Mouse (Mus musculus): ENCODE results near the gene Ttbk2. TPM values are rescaled to one million over a fixed set of nuclear protein-coding genes. Genes with fewer than 3 reads are reported as not detected.

Gene Ttbk2
- polyA plus RNA-seq, 1 experiment from 2014 or later: 5.2 TPM

GRCm38 (mm10) chr2:120731167-120731862 is 119.1 kb downstream of the Ttbk2 start:
- H3K9me3 ChIP-seq: no peaks in the 10 kb centered on the region
- H3K36me3 ChIP-seq (replicated peaks): peaks cover 28% of the 10 kb centered on the region
- peak overlapping the region; percentile 100 for H3K4me3 ChIP-seq
- peaks cover 38% of the 10 kb centered on the region for H3K4me1 ChIP-seq
- peak overlapping the region; percentile 93 for H3K27ac ChIP-seq
- H3K27me3 ChIP-seq (ENCODE audit: poor library complexity, severe bottlenecking): no peaks in the 10 kb centered on the region
- peak; percentile 96 for DNase-seq (ENCODE audit: extremely low spot score, low spot score)
- under 1% methylated on average over 61 of the region's 61 CpGs for WGBS

GRCm38 (mm10) chr2:120730639-120731166 is 119.7 kb downstream of the Ttbk2 start:
- no peaks in the 10 kb centered on the region for H3K9me3 ChIP-seq
- H3K27ac ChIP-seq: peak overlapping the region; percentile 93
- peak; percentile 27 for DNase-seq (ENCODE audit: extremely low spot score, low spot score)
- peaks cover 38% of the 10 kb centered on the region for H3K4me1 ChIP-seq
- H3K4me3 ChIP-seq: peak overlapping the region; percentile 100
- under 1% methylated on average over 49 of the region's 50 CpGs for WGBS
- H3K36me3 ChIP-seq (replicated peaks): peaks cover 34% of the 10 kb centered on the region
- H3K27me3 ChIP-seq (ENCODE audit: poor library complexity, severe bottlenecking): no peaks in the 10 kb centered on the region

GRCm38 (mm10) chr2:120729775-120730585 is 120.4 kb downstream of the Ttbk2 start:
- peak overlapping the region; percentile 100 for H3K4me3 ChIP-seq
- peaks cover 41% of the 10 kb centered on the region for H3K36me3 ChIP-seq (replicated peaks)
- H3K27ac ChIP-seq: peak overlapping the region; percentile 93
- no peaks in the 10 kb centered on the region for H3K9me3 ChIP-seq
- DNase-seq (ENCODE audit: extremely low spot score, low spot score): peak; percentile 23
- H3K4me1 ChIP-seq: peaks cover 38% of the 10 kb centered on the region
- H3K27me3 ChIP-seq (ENCODE audit: poor library complexity, severe bottlenecking): no peaks in the 10 kb centered on the region
- WGBS: 13% methylated on average over 23 of the region's 23 CpGs

- H3K36me3 ChIP-seq (replicated peaks): peaks cover 95% of the 10 kb centered on the region
- no peaks in the 10 kb centered on the region for H3K9me3 ChIP-seq
- 90% methylated on average over 6 of the region's 6 CpGs for WGBS
Measured at GRCm38 (mm10) chr2:120724176-120724575, 126.2 kb downstream of the Ttbk2 start.

GRCm38 (mm10) chr2:120723621-120724020 is 126.8 kb downstream of the Ttbk2 start:
- WGBS: 81% methylated on average over 4 of the region's 4 CpGs
- no peaks in the 10 kb centered on the region for H3K9me3 ChIP-seq
- H3K36me3 ChIP-seq (replicated peaks): peaks cover 98% of the 10 kb centered on the region

More at GRCm38 (mm10) chr2:120724176-120724575, 126.2 kb downstream of the Ttbk2 start:
- H3K27ac ChIP-seq: no peak overlapping the region
- no peaks in the 10 kb centered on the region for H3K27me3 ChIP-seq (ENCODE audit: poor library complexity, severe bottlenecking)
- DNase-seq (ENCODE audit: extremely low spot score, low spot score): no peak
- peaks cover 10% of the 10 kb centered on the region for H3K4me1 ChIP-seq
- no peak overlapping the region for H3K4me3 ChIP-seq

GRCm38 (mm10) chr2:120722491-120722890 is 127.9 kb downstream of the Ttbk2 start:
- Histone ChIP-seq H3K36me3 (replicated peaks) (peaks cover 98% of the 10 kb centered on the region), H3K4me3 (no peak overlapping the region), H3K27me3 (ENCODE audit: poor library complexity, severe bottlenecking) (no peaks in the 10 kb centered on the region), H3K27ac (no peak overlapping the region), H3K9me3 (no peaks in the 10 kb centered on the region), H3K4me1 (no peaks in the 10 kb centered on the region)
- WGBS: 86% methylated on average over 8 of the region's 8 CpGs
- no peak for DNase-seq (ENCODE audit: extremely low spot score, low spot score)

More at GRCm38 (mm10) chr2:120723621-120724020, 126.8 kb downstream of the Ttbk2 start:
- Histone ChIP-seq H3K4me3 (no peak overlapping the region), H3K27ac (no peak overlapping the region), H3K4me1 (peaks cover 4% of the 10 kb centered on the region), H3K27me3 (ENCODE audit: poor library complexity, severe bottlenecking) (no peaks in the 10 kb centered on the region)
- DNase-seq (ENCODE audit: extremely low spot score, low spot score): no peak

GRCm38 (mm10) chr2:120721911-120722310 is 128.5 kb downstream of the Ttbk2 start:
- H3K27ac ChIP-seq: no peak overlapping the region
- no peak overlapping the region for H3K4me3 ChIP-seq
- H3K36me3 ChIP-seq (replicated peaks): peaks cover 98% of the 10 kb centered on the region
- no peaks in the 10 kb centered on the region for H3K9me3 ChIP-seq
- WGBS: 95% methylated on average over 2 of the region's 2 CpGs
- H3K4me1 ChIP-seq: no peaks in the 10 kb centered on the region
- no peaks in the 10 kb centered on the region for H3K27me3 ChIP-seq (ENCODE audit: poor library complexity, severe bottlenecking)
- no peak for DNase-seq (ENCODE audit: extremely low spot score, low spot score)

GRCm38 (mm10) chr2:120720821-120721220 is 129.6 kb downstream of the Ttbk2 start:
- Histone ChIP-seq H3K4me3 (no peak overlapping the region), H3K27me3 (ENCODE audit: poor library complexity, severe bottlenecking) (no peaks in the 10 kb centered on the region), H3K9me3 (no peaks in the 10 kb centered on the region), H3K27ac (no peak overlapping the region), H3K36me3 (replicated peaks) (peaks cover 98% of the 10 kb centered on the region), H3K4me1 (no peaks in the 10 kb centered on the region)
- DNase-seq (ENCODE audit: extremely low spot score, low spot score): no peak
- WGBS: 91% methylated on average over 6 of the region's 6 CpGs

GRCm38 (mm10) chr2:120718496-120718895 is 131.9 kb downstream of the Ttbk2 start:
- Histone ChIP-seq H3K36me3 (replicated peaks) (peaks cover 98% of the 10 kb centered on the region), H3K27me3 (ENCODE audit: poor library complexity, severe bottlenecking) (no peaks in the 10 kb centered on the region), H3K9me3 (no peaks in the 10 kb centered on the region), H3K4me1 (no peaks in the 10 kb centered on the region), H3K4me3 (no peak overlapping the region), H3K27ac (no peak overlapping the region)
- WGBS: 94% methylated on average over 8 of the region's 8 CpGs
- DNase-seq (ENCODE audit: extremely low spot score, low spot score): no peak

GRCm38 (mm10) chr2:120713441-120713840 is 137.0 kb downstream of the Ttbk2 start:
- H3K4me3 ChIP-seq: no peak overlapping the region
- no peak for DNase-seq (ENCODE audit: extremely low spot score, low spot score)
- H3K27ac ChIP-seq: no peak overlapping the region
- no peaks in the 10 kb centered on the region for H3K27me3 ChIP-seq (ENCODE audit: poor library complexity, severe bottlenecking)
- 96% methylated on average over 3 of the region's 3 CpGs for WGBS
- no peaks in the 10 kb centered on the region for H3K4me1 ChIP-seq
- no peaks in the 10 kb centered on the region for H3K9me3 ChIP-seq
- H3K36me3 ChIP-seq (replicated peaks): peaks cover 62% of the 10 kb centered on the region

- H3K27me3 ChIP-seq (ENCODE audit: poor library complexity, severe bottlenecking): no peaks in the 10 kb centered on the region
- H3K4me3 ChIP-seq: no peak overlapping the region
- peaks cover 38% of the 10 kb centered on the region for H3K36me3 ChIP-seq (replicated peaks)
- H3K9me3 ChIP-seq: no peaks in the 10 kb centered on the region
- no peak overlapping the region for H3K27ac ChIP-seq
- DNase-seq (ENCODE audit: extremely low spot score, low spot score): no peak
- 94% methylated on average over 3 of the region's 3 CpGs for WGBS
- no peaks in the 10 kb centered on the region for H3K4me1 ChIP-seq
Measured at GRCm38 (mm10) chr2:120710948-120711347, 139.5 kb downstream of the Ttbk2 start.

- no peaks in the 10 kb centered on the region for H3K27me3 ChIP-seq (ENCODE audit: poor library complexity, severe bottlenecking)
- WGBS: 93% methylated on average over 3 of the region's 3 CpGs
- no peak overlapping the region for H3K27ac ChIP-seq
- no peaks in the 10 kb centered on the region for H3K9me3 ChIP-seq
- no peak for DNase-seq (ENCODE audit: extremely low spot score, low spot score)
- H3K4me3 ChIP-seq: no peak overlapping the region
- H3K36me3 ChIP-seq (replicated peaks): peaks cover 30% of the 10 kb centered on the region
- H3K4me1 ChIP-seq: no peaks in the 10 kb centered on the region
Measured at GRCm38 (mm10) chr2:120710154-120710553, 140.2 kb downstream of the Ttbk2 start.

- DNase-seq (ENCODE audit: extremely low spot score, low spot score): no peak
- no peaks in the 10 kb centered on the region for H3K27me3 ChIP-seq (ENCODE audit: poor library complexity, severe bottlenecking)
- no peak overlapping the region for H3K27ac ChIP-seq
- H3K4me3 ChIP-seq: no peak overlapping the region
- no peaks in the 10 kb centered on the region for H3K4me1 ChIP-seq
- H3K9me3 ChIP-seq: no peaks in the 10 kb centered on the region
- no peaks in the 10 kb centered on the region; the same call in 1 of the 2 replicates for H3K36me3 ChIP-seq (replicated peaks)
Measured at GRCm38 (mm10) chr2:120707041-120707440, 143.4 kb downstream of the Ttbk2 start.

All from forebrain, embryonic 10.5 days (tissue).